Mouse (Mus musculus) gastrocnemius, postnatal 10 days (tissue): ENCODE measurements around the gene Fbxl14. TPM values are rescaled to one million over a fixed set of nuclear protein-coding genes. Genes with fewer than 3 reads are reported as not detected.
"Not testable (repeated sequence)": the region's sequence is repeated elsewhere in the genome, so short reads cannot be mapped to it uniquely, and the experiment has no call there.

Source experiments
- DNase-seq: peaks from one replicate; pipeline ENCODE4 v3.0.0; 2021; ENCODE audit warnings: mixed read lengths
- long read RNA-seq, 2 experiments: library from polyadenylated mRNA; stranded (forward); transcript quantifications; one replicate each; pipeline ENCODE4 v2.0.0; 2021
- total RNA-seq, 2 experiments: library from RNA; stranded (reverse); gene quantifications; 2 replicates each; pipeline ENCODE4 v1.2.3; 2021

Gene Fbxl14
- total RNA-seq: 10 to 100 TPM; 12.5 to 14.1 TPM
- long read RNA-seq, experiment 1, transcript Fbxl14-201 (1 exons, 2,963 nt): major isoform, 10 of 11 reads
- long read RNA-seq, experiment 1, partial matches to known transcripts: 0 of 11 reads
- long read RNA-seq, experiment 1, other reads (novel, unspliced or antisense): 1 of 11 reads
- long read RNA-seq, experiment 2, transcript Fbxl14-201 (1 exons, 2,963 nt): major isoform, 5 of 7 reads
- long read RNA-seq, experiment 2, partial matches to known transcripts: 0 of 7 reads
- long read RNA-seq, experiment 2, other reads (novel, unspliced or antisense): 2 of 7 reads

GRCm38 (mm10) chr6:119479343-119479875 is at the start of gene Fbxl14:
Gene Fbxl14, plus strand, starts transcription at chr6:119479668.
- DNase-seq: no peak

GRCm38 (mm10) chr6:119430508-119430907 is 49.0 kb upstream of the Fbxl14 start:
- DNase-seq: peak; percentile 62

GRCm38 (mm10) chr6:119431751-119432324 is 47.6 kb upstream of the Fbxl14 start:
- no peak for DNase-seq

- no peak for DNase-seq
Observed at GRCm38 (mm10) chr6:119434394-119434793, 45.1 kb upstream of the Fbxl14 start.

- DNase-seq: no peak
Observed at GRCm38 (mm10) chr6:119437894-119438761, 41.3 kb upstream of the Fbxl14 start.

GRCm38 (mm10) chr6:119442729-119443128 is 36.7 kb upstream of the Fbxl14 start:
- not testable (repeated sequence) for DNase-seq

- DNase-seq: peak; percentile 81
Observed at GRCm38 (mm10) chr6:119443742-119444645, 35.5 kb upstream of the Fbxl14 start.

GRCm38 (mm10) chr6:119445671-119446607 is 33.5 kb upstream of the Fbxl14 start:
- no peak for DNase-seq

GRCm38 (mm10) chr6:119448321-119449059 is 31.0 kb upstream of the Fbxl14 start:
- no peak for DNase-seq

- peak; percentile 68 for DNase-seq
Observed at GRCm38 (mm10) chr6:119449060-119449499, 30.4 kb upstream of the Fbxl14 start.

GRCm38 (mm10) chr6:119450965-119451943 is 28.2 kb upstream of the Fbxl14 start:
- no peak for DNase-seq

GRCm38 (mm10) chr6:119451981-119452499 is 27.4 kb upstream of the Fbxl14 start:
- DNase-seq: peak; percentile 44

GRCm38 (mm10) chr6:119458166-119458565 is 21.3 kb upstream of the Fbxl14 start:
- DNase-seq: no peak

- DNase-seq: no peak
Observed at GRCm38 (mm10) chr6:119459041-119459440, 20.4 kb upstream of the Fbxl14 start.

GRCm38 (mm10) chr6:119460391-119460790 is 19.1 kb upstream of the Fbxl14 start:
- no peak for DNase-seq

- no peak for DNase-seq
Observed at GRCm38 (mm10) chr6:119466161-119466560, 13.3 kb upstream of the Fbxl14 start.

- no peak for DNase-seq
Observed at GRCm38 (mm10) chr6:119466921-119467784, 12.3 kb upstream of the Fbxl14 start.
